Mouse (Mus musculus) embryonic facial prominence, embryonic 12.5 days (tissue): ENCODE results near the gene Preb. TPM values are rescaled to one million over a fixed set of nuclear protein-coding genes. Genes with fewer than 3 reads are reported as not detected.

Experiments
- ATAC-seq: fragments of 200-750 bp; cut with Nextera tagmentation; 2 replicates; pipeline ENCODE4 v1.8.0; 2017; ENCODE audit not compliant: insufficient number of reproducible peaks, insufficient read depth, low FRiP score, low TSS enrichment
- H3K27ac ChIP-seq: fragments of 300-500 bp; sonication (generic); 2 replicates; pipeline ENCODE4 v1.5.1; 2016; ENCODE audit warnings: mild to moderate bottlenecking
- H3K27me3 ChIP-seq: fragments of 300-500 bp; sonication (generic); 2 replicates; pipeline ENCODE4 v1.6.1; 2016; ENCODE audit warnings: mild to moderate bottlenecking, moderate library complexity
- H3K36me3 ChIP-seq: fragments of 300-500 bp; sonication (generic); 2 replicates; pipeline ENCODE4 v1.6.1; 2016; ENCODE audit warnings: mild to moderate bottlenecking
- H3K4me1 ChIP-seq: fragments of 300-500 bp; sonication (generic); 2 replicates; pipeline ENCODE4 v1.6.1; 2016
- H3K4me2 ChIP-seq: fragments of 300-500 bp; sonication (generic); replicated peaks from 2 replicates; pipeline ENCODE4 v1.6.1; 2016; ENCODE audit warnings: mild to moderate bottlenecking, moderate library complexity
- H3K4me3 ChIP-seq: fragments of 300-500 bp; sonication (generic); 2 replicates; pipeline ENCODE4 v1.5.1; 2016; ENCODE audit warnings: mild to moderate bottlenecking
- H3K9ac ChIP-seq: fragments of 300-500 bp; sonication (generic); 2 replicates; pipeline ENCODE4 v1.6.1; 2016; ENCODE audit warnings: mild to moderate bottlenecking, moderate library complexity
- H3K9me3 ChIP-seq: fragments of 300-500 bp; sonication (generic); 2 replicates; pipeline ENCODE4 v1.6.1; 2016; ENCODE audit warnings: mild to moderate bottlenecking, moderate library complexity
- WGBS: fragments of 180-500 bp; shearing (Covaris S2); methylation state at CpG from one replicate; pipeline ENCODE4 v1.1.7; 2016; 5-methylcytosine and 5-hydroxymethylcytosine counted together
- polyA plus RNA-seq: library from polyadenylated mRNA; unstranded; fragments of >200 nt; fragmentation: Nextera tagmentation; extraction: Ambion mirVana; gene quantifications from 2 replicates; pipeline ENCODE4 v1.2.1, GENCODE M21; 2016

The Preb gene
- polyA plus RNA-seq, 1 experiment from 2014 or later, result 129 TPM

GRCm38 (mm10) chr5:30974870-30975656, 14.9 kb upstream of the Preb start:
- no peak overlapping the region for H3K4me3 ChIP-seq
- H3K9me3 ChIP-seq, result no peaks in the 10 kb centered on the region
- ATAC-seq, result no peak
- no peak overlapping the region for H3K4me2 ChIP-seq
- WGBS, result 74% methylated on average over 9 of the region's 9 CpGs
- H3K27me3 ChIP-seq, result no peaks in the 10 kb centered on the region
- H3K9ac ChIP-seq, result no peak overlapping the region
- no peaks in the 10 kb centered on the region for H3K36me3 ChIP-seq
- no peak overlapping the region for H3K27ac ChIP-seq
- H3K4me1 ChIP-seq, result no peaks in the 10 kb centered on the region

- H3K27me3 ChIP-seq, result no peaks in the 10 kb centered on the region; the same call in 1 of the 2 replicates
- no peak for ATAC-seq
- H3K4me1 ChIP-seq, result no peaks in the 10 kb centered on the region
- H3K9me3 ChIP-seq, result no peaks in the 10 kb centered on the region
- no peak overlapping the region for H3K4me3 ChIP-seq
- H3K27ac ChIP-seq, result no peak overlapping the region
- no peaks in the 10 kb centered on the region for H3K36me3 ChIP-seq
- no peak overlapping the region for H3K4me2 ChIP-seq
- no peak overlapping the region for H3K9ac ChIP-seq
- WGBS, result 77% methylated on average over 2 of the region's 2 CpGs
Observed at GRCm38 (mm10) chr5:30969440-30969839, 9.3 kb upstream of the Preb start.

GRCm38 (mm10) chr5:30968416-30968815, 8.3 kb upstream of the Preb start, which contains the start of gene Tcf23:
TSS of gene Tcf23 (plus strand) at chr5:30968662.
- no peaks in the 10 kb centered on the region; the same call in 1 of the 2 replicates for H3K27me3 ChIP-seq
- H3K4me2 ChIP-seq, result no peak within 1 kb of the TSS
- ATAC-seq, result no peak
- H3K9ac ChIP-seq, result no peak within 1 kb of the TSS
- no peaks in the 10 kb centered on the region for H3K36me3 ChIP-seq
- 76% methylated on average over 8 of the region's 8 CpGs for WGBS
- H3K4me3 ChIP-seq, result no peak within 1 kb of the TSS
- no peak within 1 kb of the TSS for H3K27ac ChIP-seq
- H3K4me1 ChIP-seq, result no peaks in the 10 kb centered on the region
- H3K9me3 ChIP-seq, result no peaks in the 10 kb centered on the region

- WGBS, result 87% methylated on average over 4 of the region's 4 CpGs
- Histone ChIP-seq H3K9me3 (no peaks in the 10 kb centered on the region), H3K9ac (no peak overlapping the region), H3K27ac (no peak overlapping the region), H3K4me3 (no peak overlapping the region), H3K27me3 (no peaks in the 10 kb centered on the region; the same call in 1 of the 2 replicates), H3K4me1 (no peaks in the 10 kb centered on the region), H3K36me3 (no peaks in the 10 kb centered on the region), H3K4me2 (no peak overlapping the region)
- no peak for ATAC-seq
Observed at GRCm38 (mm10) chr5:30966189-30966588, 6.0 kb upstream of the Preb start.

GRCm38 (mm10) chr5:30963916-30964315, 3.8 kb upstream of the Preb start:
- H3K4me2 ChIP-seq, result no peak overlapping the region
- H3K36me3 ChIP-seq, result no peaks in the 10 kb centered on the region
- no peak overlapping the region for H3K27ac ChIP-seq
- ATAC-seq, result no peak
- H3K9ac ChIP-seq, result no peak overlapping the region
- H3K4me1 ChIP-seq, result peaks cover 4% of the 10 kb centered on the region
- H3K27me3 ChIP-seq, result no peaks in the 10 kb centered on the region; the same call in 1 of the 2 replicates
- WGBS, result 84% methylated on average over 3 of the region's 3 CpGs
- no peaks in the 10 kb centered on the region for H3K9me3 ChIP-seq
- no peak overlapping the region for H3K4me3 ChIP-seq

- no peak overlapping the region for H3K9ac ChIP-seq
- peaks cover 20% of the 10 kb centered on the region for H3K4me1 ChIP-seq
- 80% methylated on average over 10 of the region's 10 CpGs for WGBS
- no peak overlapping the region for H3K27ac ChIP-seq
- H3K4me3 ChIP-seq, result no peak overlapping the region
- no peak for ATAC-seq
- no peaks in the 10 kb centered on the region for H3K27me3 ChIP-seq
- H3K9me3 ChIP-seq, result no peaks in the 10 kb centered on the region
- peaks cover 16% of the 10 kb centered on the region for H3K36me3 ChIP-seq
- no peak overlapping the region for H3K4me2 ChIP-seq
Observed at GRCm38 (mm10) chr5:30961545-30962505, 1.7 kb upstream of the Preb start.

GRCm38 (mm10) chr5:30960814-30961213, 653 bp upstream of the Preb start:
- Histone ChIP-seq H3K9me3 (no peaks in the 10 kb centered on the region), H3K4me1 (peaks cover 20% of the 10 kb centered on the region), H3K36me3 (peaks cover 20% of the 10 kb centered on the region), H3K27me3 (no peaks in the 10 kb centered on the region), H3K4me3 (peak overlapping the region; percentile 82; the same call in 1 of the 2 replicates), H3K4me2 (peak overlapping the region; percentile 78; the same call in 1 of the 2 replicates), H3K27ac (no peak overlapping the region), H3K9ac (no peak overlapping the region)
- whole genome bisulfite sequencing, result 89% methylated on average over 2 of the region's 2 CpGs
- no peak for ATAC-seq

- peak overlapping the region; percentile 91 for H3K27ac ChIP-seq
- no peaks in the 10 kb centered on the region for H3K9me3 ChIP-seq
- no peaks in the 10 kb centered on the region for H3K27me3 ChIP-seq
- ATAC-seq, result no peak
- peaks cover 34% of the 10 kb centered on the region for H3K36me3 ChIP-seq
- peak overlapping the region; percentile 78 for H3K4me2 ChIP-seq
- 27% methylated on average over 19 of the region's 19 CpGs for WGBS
- peaks cover 20% of the 10 kb centered on the region for H3K4me1 ChIP-seq
- peak overlapping the region; percentile 82 for H3K4me3 ChIP-seq
- peak overlapping the region; percentile 93 for H3K9ac ChIP-seq
Observed at GRCm38 (mm10) chr5:30959198-30959854, 835 bp downstream of the Preb start.

GRCm38 (mm10) chr5:30957891-30958290, 2.3 kb downstream of the Preb start:
- Histone ChIP-seq H3K4me1 (peaks cover 20% of the 10 kb centered on the region), H3K27me3 (no peaks in the 10 kb centered on the region), H3K4me3 (0 out of 2 replicates have a peak overlapping the region, but pooled peaks have one; percentile 7), H3K9ac (no peak overlapping the region), H3K4me2 (peak overlapping the region; percentile 11; the same call in 1 of the 2 replicates), H3K27ac (no peak overlapping the region), H3K36me3 (peaks cover 48% of the 10 kb centered on the region), H3K9me3 (no peaks in the 10 kb centered on the region)
- no peak for ATAC-seq
- WGBS, result 92% methylated on average over 6 of the region's 6 CpGs

GRCm38 (mm10) chr5:30955751-30956150, 4.4 kb downstream of the Preb start:
- no peak overlapping the region for H3K4me3 ChIP-seq
- no peak overlapping the region for H3K9ac ChIP-seq
- peaks cover 20% of the 10 kb centered on the region for H3K4me1 ChIP-seq
- H3K27ac ChIP-seq, result no peak overlapping the region
- no peak overlapping the region for H3K4me2 ChIP-seq
- ATAC-seq, result no peak
- no peaks in the 10 kb centered on the region for H3K9me3 ChIP-seq
- peaks cover 55% of the 10 kb centered on the region for H3K36me3 ChIP-seq
- 92% methylated on average over 6 of the region's 6 CpGs for WGBS
- H3K27me3 ChIP-seq, result no peaks in the 10 kb centered on the region

GRCm38 (mm10) chr5:30954556-30954955, 5.6 kb downstream of the Preb start:
- H3K4me3 ChIP-seq, result no peak overlapping the region
- WGBS, result 94% methylated on average over 9 of the region's 9 CpGs
- H3K27ac ChIP-seq, result no peak overlapping the region
- H3K9ac ChIP-seq, result no peak overlapping the region
- no peak overlapping the region for H3K4me2 ChIP-seq
- peaks cover 26% of the 10 kb centered on the region for H3K4me1 ChIP-seq
- peaks cover 55% of the 10 kb centered on the region for H3K36me3 ChIP-seq
- ATAC-seq, result no peak
- no peaks in the 10 kb centered on the region for H3K9me3 ChIP-seq
- H3K27me3 ChIP-seq, result no peaks in the 10 kb centered on the region
